Mouse (Mus musculus) lung, postnatal 10 days (tissue): Measurements from ENCODE around the gene Prodh2.

Source experiments
- DNase-seq: peaks from one replicate; pipeline ENCODE4 v3.0.0; 2021

Gene Prodh2

GRCm38 (mm10) chr7:30550603-30551002 is 57.2 kb downstream of the Prodh2 start:
- no peak for DNase-seq

DNA sequence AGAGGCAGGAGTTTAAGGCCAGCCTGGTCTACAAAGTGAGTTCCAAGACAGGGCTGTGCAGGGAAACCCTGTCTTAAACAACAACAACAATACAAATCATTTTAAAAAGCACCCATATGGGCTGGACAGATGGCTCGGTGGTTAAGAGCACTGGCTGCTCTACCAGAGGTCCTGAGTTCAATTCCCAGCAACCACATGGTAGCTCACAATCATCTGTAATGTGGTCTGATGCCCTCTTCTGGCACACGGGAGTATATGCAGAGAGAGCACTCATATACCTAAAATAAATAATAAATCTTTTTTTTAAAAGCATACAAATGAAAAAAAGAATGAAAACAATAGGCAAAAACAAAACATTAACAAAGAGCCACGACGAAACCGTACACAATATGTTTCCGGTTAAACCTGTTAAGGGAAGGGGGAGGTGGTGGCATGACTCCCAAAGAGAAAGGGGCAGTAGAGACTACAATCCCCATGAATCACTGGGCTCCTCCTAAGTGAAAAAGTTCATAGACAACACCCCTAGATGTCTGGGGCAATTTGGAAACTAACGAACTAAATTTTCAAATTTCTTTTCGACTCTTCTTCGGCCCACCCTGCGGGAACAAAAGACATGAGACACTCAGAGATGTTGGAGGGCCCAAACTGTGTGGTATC is 58.2 kb downstream of the Prodh2 start:
- DNase-seq: peak; percentile 80

DNA sequence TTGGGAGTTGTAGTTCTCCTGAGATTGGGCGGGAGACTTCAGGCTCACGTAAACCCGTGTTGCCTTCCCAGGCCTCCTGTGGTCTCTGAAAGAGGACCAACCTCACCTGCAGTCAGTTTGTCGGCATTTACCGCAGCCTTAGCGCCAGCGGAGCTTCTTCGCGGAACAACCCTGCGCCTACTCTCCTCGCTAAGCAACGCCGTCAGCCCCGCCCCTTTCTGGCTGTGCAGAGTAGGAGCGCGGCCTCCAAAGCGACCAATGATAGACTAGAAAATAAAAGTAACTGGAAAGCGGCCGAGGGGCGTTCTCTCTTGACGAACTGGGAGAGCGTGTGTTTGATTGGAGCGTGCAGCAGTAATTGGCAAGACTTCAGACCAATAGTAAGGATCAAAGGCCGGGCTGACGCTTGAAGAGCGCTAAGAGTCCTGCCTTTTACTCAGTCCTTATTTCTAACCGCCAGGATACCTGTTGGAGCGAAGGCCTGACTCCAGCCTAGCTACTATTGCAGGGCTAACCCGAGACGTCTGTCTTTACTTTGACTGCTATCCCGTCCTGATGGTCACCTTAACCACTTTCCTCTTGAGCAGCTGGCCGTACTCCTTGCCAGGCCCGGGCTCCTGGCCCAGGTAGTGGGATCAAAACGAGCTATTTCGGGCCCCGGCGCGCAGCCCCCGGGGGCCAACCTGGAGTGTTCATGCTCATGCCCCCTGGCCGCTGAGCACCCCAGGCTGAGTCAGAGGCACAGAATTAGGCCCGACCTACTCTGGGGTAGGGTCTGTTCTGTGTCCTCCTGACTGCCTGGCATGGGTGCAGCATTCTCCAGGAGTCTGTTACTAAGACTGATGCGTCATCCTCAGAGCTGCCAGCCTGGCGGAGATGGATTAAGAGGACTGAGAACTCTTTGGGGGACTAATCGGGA is 58.9 kb downstream of the Prodh2 start, which contains the start of the genes Hspb6 and Proser3:
Gene Hspb6 (plus strand): TSS at position 77 of the 919 bp plus-strand sequence.
Gene Proser3 (minus strand): TSS at position 198 of the 919 bp plus-strand sequence.
- DNase-seq: peak; percentile 99

- peak; percentile 61 for DNase-seq
These were observed 59.7 kb downstream of the Prodh2 start for GRCm38 (mm10) chr7:30553021-30553589.

GRCm38 (mm10) chr7:30553810-30554584 is 60.6 kb downstream of the Prodh2 start:
- DNase-seq: no peak

DNA sequence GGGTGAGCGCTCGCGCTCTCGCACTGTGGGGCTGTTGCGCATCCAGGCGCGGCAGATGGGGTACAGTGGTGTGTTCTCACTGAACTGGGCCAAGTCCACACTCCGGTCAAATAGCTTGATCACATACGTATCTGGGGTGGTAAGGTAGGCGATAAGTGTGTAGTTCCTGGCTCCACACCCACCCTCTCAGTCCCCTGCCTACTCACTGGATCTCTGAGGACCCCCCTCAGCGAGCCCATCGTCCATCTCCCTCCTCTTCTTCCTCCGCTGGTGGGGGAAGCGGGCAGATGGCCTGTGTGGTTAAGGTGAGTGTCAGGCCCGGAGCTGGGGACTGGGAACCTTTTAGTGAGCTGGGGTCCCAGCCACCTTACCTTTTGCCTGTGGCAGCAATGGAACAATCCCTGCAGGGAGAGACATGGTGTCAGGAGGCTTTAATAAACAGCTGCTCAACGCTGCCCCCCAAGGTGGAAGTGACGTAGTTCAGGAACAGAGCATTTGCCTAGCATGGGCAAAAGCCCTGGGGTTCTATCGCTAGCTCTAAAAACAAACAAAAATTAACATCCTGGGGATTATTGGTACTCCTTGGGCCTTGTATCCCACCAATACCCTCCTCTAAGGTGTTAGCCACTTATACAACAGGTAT is 63.6 kb downstream of the Prodh2 start:
- DNase-seq: no peak

DNA sequence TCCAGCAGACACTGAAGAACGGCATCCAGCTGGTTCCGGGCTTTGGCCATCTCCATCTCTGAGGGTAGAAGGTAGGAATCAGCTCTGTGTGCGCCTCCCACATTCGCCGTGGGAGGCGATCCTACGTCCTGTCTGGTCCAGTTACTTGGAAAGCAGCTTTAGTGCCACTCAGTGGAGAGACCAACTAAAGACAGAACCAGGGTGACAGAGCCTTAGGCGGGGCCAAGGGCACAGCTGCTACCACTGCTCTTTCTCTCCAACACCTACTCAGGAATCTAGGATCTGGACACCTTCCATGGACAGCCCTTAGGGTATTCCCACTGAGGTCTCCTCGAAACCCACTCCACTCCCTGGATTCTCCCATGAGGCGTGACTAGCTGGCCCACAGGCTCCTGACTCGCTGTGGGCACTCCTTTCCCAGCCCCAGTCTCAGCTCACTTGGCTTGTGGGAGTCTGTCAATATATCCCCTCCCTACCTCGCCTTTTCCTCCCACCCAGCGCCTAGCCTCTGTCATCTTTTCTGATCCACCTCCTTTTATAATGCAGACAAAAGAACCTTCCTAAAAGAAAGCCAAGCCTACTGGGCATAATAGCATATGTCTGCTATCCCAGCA is 64.6 kb downstream of the Prodh2 start:
- DNase-seq: no peak

DNA sequence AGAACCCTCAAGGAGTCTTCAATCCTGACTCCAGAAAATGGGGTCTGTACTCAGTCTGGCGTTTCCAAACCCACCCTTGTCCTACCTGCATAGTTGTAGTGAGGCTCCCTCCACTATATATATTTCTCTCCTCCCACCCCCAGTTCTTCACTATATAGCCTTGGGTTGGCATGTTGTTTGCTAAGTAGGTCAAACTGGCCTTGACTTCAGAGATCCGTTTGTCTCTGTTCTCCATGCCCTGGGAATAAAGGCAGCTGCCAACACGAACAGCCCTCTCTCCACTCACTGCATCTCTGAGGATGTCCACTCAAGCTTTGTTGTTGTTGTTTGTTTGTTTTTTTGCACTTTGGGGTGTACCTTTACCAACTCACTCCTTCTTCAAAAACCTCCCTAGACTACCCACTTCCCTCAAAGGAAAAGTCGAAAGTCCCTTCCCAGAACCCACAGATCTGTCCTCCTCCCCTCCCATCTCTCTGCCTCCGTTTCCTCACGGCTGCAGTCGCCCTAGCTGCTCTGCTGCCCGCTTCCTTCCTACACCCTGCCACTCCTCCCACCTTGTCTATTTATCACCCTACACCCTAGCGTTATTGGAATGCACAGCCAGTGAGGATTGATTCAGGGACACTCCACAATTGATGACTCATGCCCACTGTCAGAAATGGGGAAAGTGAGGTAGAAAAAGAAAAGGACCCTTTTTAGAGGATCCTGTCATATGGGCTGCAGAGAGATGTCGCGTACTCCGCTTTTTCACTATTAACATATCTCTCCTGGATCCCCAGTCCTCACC is 65.4 kb downstream of the Prodh2 start:
- DNase-seq: no peak

DNA sequence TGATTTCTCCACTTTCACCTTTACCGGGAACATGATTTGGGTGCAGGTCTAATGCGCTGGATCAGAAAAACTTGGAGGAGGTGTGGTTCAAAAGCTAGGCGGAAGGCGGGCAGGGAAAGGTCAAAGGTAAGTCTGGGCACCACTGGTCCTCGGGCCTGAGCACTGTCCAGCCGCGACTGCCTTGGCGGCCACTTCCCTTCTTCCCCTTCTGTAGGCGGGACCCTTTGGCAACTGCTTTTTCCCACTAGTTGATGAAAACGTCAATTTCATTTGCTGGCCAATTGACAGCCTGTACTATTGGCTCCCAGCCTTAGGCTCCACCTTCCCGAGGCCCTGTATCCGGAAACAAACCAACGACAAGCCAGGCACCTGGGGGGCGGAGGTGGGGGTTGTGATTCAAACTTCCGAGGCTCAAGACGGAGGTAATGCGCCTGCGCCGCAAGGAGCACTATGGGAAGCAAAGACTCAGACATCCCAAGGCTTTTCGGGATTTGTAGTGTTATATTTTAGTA is 66.1 kb downstream of the Prodh2 start, which contains the start of gene Lin37:
Gene Lin37 (minus strand): TSS at position 396 of the 512 bp plus-strand sequence.
- peak; percentile 99 for DNase-seq

GRCm38 (mm10) chr7:30560296-30560695 is 66.9 kb downstream of the Prodh2 start:
- no peak for DNase-seq

GRCm38 (mm10) chr7:30562526-30563116 is 69.2 kb downstream of the Prodh2 start:
- DNase-seq: no peak
